Mouse (Mus musculus): ENCODE results near the gene Mfsd4b1. TPM values are rescaled to one million over a fixed set of nuclear protein-coding genes. Genes with fewer than 3 reads are reported as not detected.

Gene Mfsd4b1
- polyA plus RNA-seq, 1 experiment: not detected

DNA sequence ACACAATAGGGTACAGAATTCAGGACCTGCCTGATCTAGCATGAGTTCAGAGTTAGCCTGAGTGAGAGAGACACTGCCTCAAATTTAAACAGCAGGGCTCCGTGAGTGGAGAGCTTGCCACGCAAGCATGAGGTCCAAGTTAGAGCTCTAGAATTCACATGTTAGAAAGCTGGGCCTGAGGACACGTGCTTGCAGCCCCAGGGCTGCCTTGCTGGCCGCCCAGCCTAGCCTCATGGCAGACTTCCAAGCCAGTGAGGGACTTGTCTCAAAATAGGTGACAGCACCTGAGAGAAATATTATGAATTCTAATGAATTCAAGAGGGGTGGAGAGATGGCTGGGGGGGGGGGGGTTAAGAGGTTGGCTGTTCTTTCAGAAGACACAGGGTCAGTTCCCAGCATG, 17.1 kb downstream of the Mfsd4b1 start:
- TF ChIP-seq POLR2A (IDR thresholded peaks at IDR 0.05; ENCODE audit: borderline replicate concordance, control insufficient read depth, low read depth, low read length) (no peak), CTCF (IDR thresholded peaks at IDR 0.05; ENCODE audit: control insufficient read depth, insufficient read depth, low read length) (no peak)
- Histone ChIP-seq H3K4me3 (replicated peaks; ENCODE audit: control insufficient read depth, low read depth, low read length) (no peak overlapping the region), H3K27ac (ENCODE audit: control insufficient read depth, insufficient read depth, low read depth, low read length, poor library complexity) (no peak overlapping the region), H3K4me1 (ENCODE audit: control insufficient read depth, insufficient read depth, low read length) (no peaks in the 10 kb centered on the region)
- 79% methylated on average over 4 of the region's 4 CpGs for WGBS

GRCm38 (mm10) chr10:40006963-40007362, 18.1 kb downstream of the Mfsd4b1 start:
- Histone ChIP-seq H3K27ac (ENCODE audit: control insufficient read depth, insufficient read depth, low read depth, low read length, poor library complexity) (no peak overlapping the region), H3K4me1 (ENCODE audit: control insufficient read depth, insufficient read depth, low read length) (no peaks in the 10 kb centered on the region), H3K4me3 (replicated peaks; ENCODE audit: control insufficient read depth, low read depth, low read length) (no peak overlapping the region)
- TF ChIP-seq CTCF (IDR thresholded peaks at IDR 0.05; ENCODE audit: control insufficient read depth, insufficient read depth, low read length) (no peak), POLR2A (IDR thresholded peaks at IDR 0.05; ENCODE audit: borderline replicate concordance, control insufficient read depth, low read depth, low read length) (no peak)
- WGBS: 86% methylated on average over 10 of the region's 10 CpGs

DNA sequence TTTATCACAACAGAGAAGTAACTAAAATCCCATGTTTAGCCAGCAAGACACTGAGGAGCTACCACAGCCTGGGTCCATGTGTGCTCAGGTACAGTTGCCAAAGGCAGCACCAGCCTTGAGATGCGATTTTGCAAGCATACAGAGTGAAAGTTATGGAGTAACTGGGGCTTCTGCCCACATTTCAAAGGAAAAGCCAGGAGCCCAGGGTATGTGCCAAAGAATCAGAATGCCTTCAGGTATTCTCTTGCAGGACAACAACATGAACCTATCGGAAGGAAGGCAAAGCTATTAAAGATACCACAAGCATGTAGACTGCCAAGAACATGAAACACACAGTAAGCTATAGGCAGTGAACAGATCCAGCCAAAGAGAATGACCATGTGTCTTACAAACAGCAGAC, 24.3 kb downstream of the Mfsd4b1 start:
- no peak for TF ChIP-seq CTCF (IDR thresholded peaks at IDR 0.05; ENCODE audit: control insufficient read depth, insufficient read depth, low read length)
- no peaks in the 10 kb centered on the region for H3K4me1 ChIP-seq (ENCODE audit: control insufficient read depth, insufficient read depth, low read length)
- no peak overlapping the region for H3K27ac ChIP-seq (ENCODE audit: control insufficient read depth, insufficient read depth, low read depth, low read length, poor library complexity)
- 88% methylated on average over 2 of the region's 2 CpGs for WGBS
- H3K4me3 ChIP-seq (replicated peaks; ENCODE audit: control insufficient read depth, low read depth, low read length): no peak overlapping the region

- TF ChIP-seq POLR2A (IDR thresholded peaks at IDR 0.05; ENCODE audit: borderline replicate concordance, control insufficient read depth, low read depth, low read length): no peak
- no peak for TF ChIP-seq CTCF (IDR thresholded peaks at IDR 0.05; ENCODE audit: control insufficient read depth, insufficient read depth, low read length)
- no peak overlapping the region for H3K27ac ChIP-seq (ENCODE audit: control insufficient read depth, insufficient read depth, low read depth, low read length, poor library complexity)
- no peak overlapping the region for H3K4me3 ChIP-seq (replicated peaks; ENCODE audit: control insufficient read depth, low read depth, low read length)
- 70% methylated on average over 4 of the region's 4 CpGs for WGBS
- H3K4me1 ChIP-seq (ENCODE audit: control insufficient read depth, insufficient read depth, low read length): no peaks in the 10 kb centered on the region; the same call in 1 of the 2 replicates
Measured at GRCm38 (mm10) chr10:39991155-39991554, 33.9 kb downstream of the Mfsd4b1 start.

DNA sequence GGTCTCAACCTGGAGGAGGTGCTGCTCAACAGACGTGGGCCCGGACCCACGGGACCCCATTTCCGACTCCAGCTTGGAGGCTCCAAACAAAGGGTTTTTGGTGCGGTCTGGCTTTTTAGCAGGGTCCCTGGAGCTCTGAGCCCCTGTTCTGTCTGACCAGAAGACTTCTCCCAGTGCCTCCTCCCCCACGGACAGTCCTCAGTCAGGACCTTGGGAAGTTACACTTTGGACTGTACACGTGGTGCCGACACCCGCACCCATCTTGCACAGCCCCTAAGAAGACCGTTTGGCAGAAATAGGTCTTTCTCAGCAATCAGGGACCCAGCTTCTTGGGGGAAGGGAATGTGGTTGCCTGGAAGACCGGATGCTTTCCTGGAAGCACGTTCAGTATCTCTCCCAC, 38.6 kb downstream of the Mfsd4b1 start, which contains the start of gene Mfsd4b5:
TSS of gene Mfsd4b5 (minus strand) at position 181 of the 400 bp plus-strand sequence.
- Histone ChIP-seq H3K27ac (ENCODE audit: control insufficient read depth, insufficient read depth, low read depth, low read length, poor library complexity) (no peak within 1 kb of the TSS), H3K4me1 (ENCODE audit: control insufficient read depth, insufficient read depth, low read length) (no peaks in the 10 kb centered on the region; the same call in 1 of the 2 replicates), H3K4me3 (replicated peaks; ENCODE audit: control insufficient read depth, low read depth, low read length) (no peak within 1 kb of the TSS)
- TF ChIP-seq POLR2A (IDR thresholded peaks at IDR 0.05; ENCODE audit: borderline replicate concordance, control insufficient read depth, low read depth, low read length): no peak
- no peak for TF ChIP-seq CTCF (IDR thresholded peaks at IDR 0.05; ENCODE audit: control insufficient read depth, insufficient read depth, low read length)
- WGBS: 89% methylated on average over 12 of the region's 12 CpGs

- H3K4me3 ChIP-seq (replicated peaks; ENCODE audit: control insufficient read depth, low read depth, low read length): no peak overlapping the region
- H3K27ac ChIP-seq (ENCODE audit: control insufficient read depth, insufficient read depth, low read depth, low read length, poor library complexity): no peak overlapping the region
- H3K4me1 ChIP-seq (ENCODE audit: control insufficient read depth, insufficient read depth, low read length): no peaks in the 10 kb centered on the region
- TF ChIP-seq CTCF (IDR thresholded peaks at IDR 0.05; ENCODE audit: control insufficient read depth, insufficient read depth, low read length): no peak
- TF ChIP-seq POLR2A (IDR thresholded peaks at IDR 0.05; ENCODE audit: borderline replicate concordance, control insufficient read depth, low read depth, low read length): no peak
- 28% methylated on average over 5 of the region's 5 CpGs for WGBS
Measured at GRCm38 (mm10) chr10:39982604-39983003, 42.5 kb downstream of the Mfsd4b1 start.

DNA sequence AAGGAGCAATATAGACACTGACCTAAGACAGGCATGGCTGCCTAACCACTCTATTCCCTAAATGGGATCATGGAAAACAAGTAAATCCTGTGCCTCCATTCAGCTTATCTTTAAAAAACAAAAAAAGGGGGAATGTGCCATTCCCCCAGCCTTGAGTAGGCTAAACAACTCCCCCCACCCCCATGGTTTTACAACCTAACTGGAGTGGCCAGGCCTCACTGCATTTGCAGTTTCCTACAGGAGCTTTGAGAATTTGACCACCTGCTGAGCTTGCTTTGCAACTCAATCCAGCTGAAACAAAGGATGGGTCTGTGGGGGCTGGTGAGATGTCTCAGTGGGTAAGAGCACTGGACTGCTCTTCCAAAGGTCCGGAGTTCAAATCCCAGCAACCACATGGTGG, 46.8 kb downstream of the Mfsd4b1 start:
- Histone ChIP-seq H3K4me1 (ENCODE audit: control insufficient read depth, insufficient read depth, low read length) (no peaks in the 10 kb centered on the region), H3K4me3 (replicated peaks; ENCODE audit: control insufficient read depth, low read depth, low read length) (no peak overlapping the region), H3K27ac (ENCODE audit: control insufficient read depth, insufficient read depth, low read depth, low read length, poor library complexity) (no peak overlapping the region)
- TF ChIP-seq CTCF (IDR thresholded peaks at IDR 0.05; ENCODE audit: control insufficient read depth, insufficient read depth, low read length) (no peak), POLR2A (IDR thresholded peaks at IDR 0.05; ENCODE audit: borderline replicate concordance, control insufficient read depth, low read depth, low read length) (no peak)
- 91% methylated on average over 1 of the region's 1 CpGs for WGBS

GRCm38 (mm10) chr10:39977346-39977745, 47.7 kb downstream of the Mfsd4b1 start:
- no peak overlapping the region for H3K4me3 ChIP-seq (replicated peaks; ENCODE audit: control insufficient read depth, low read depth, low read length)
- no peak overlapping the region for H3K27ac ChIP-seq (ENCODE audit: control insufficient read depth, insufficient read depth, low read depth, low read length, poor library complexity)
- 86% methylated on average over 4 of the region's 4 CpGs for WGBS
- no peaks in the 10 kb centered on the region for H3K4me1 ChIP-seq (ENCODE audit: control insufficient read depth, insufficient read depth, low read length)
- no peak for TF ChIP-seq POLR2A (IDR thresholded peaks at IDR 0.05; ENCODE audit: borderline replicate concordance, control insufficient read depth, low read depth, low read length)
- no peak for TF ChIP-seq CTCF (IDR thresholded peaks at IDR 0.05; ENCODE audit: control insufficient read depth, insufficient read depth, low read length)

GRCm38 (mm10) chr10:39975771-39976170, 49.3 kb downstream of the Mfsd4b1 start:
- Histone ChIP-seq H3K4me1 (ENCODE audit: control insufficient read depth, insufficient read depth, low read length) (no peaks in the 10 kb centered on the region), H3K4me3 (replicated peaks; ENCODE audit: control insufficient read depth, low read depth, low read length) (no peak overlapping the region), H3K27ac (ENCODE audit: control insufficient read depth, insufficient read depth, low read depth, low read length, poor library complexity) (no peak overlapping the region)
- 75% methylated on average over 2 of the region's 2 CpGs for WGBS
- TF ChIP-seq CTCF (IDR thresholded peaks at IDR 0.05; ENCODE audit: control insufficient read depth, insufficient read depth, low read length) (no peak), POLR2A (IDR thresholded peaks at IDR 0.05; ENCODE audit: borderline replicate concordance, control insufficient read depth, low read depth, low read length) (no peak)
